Mouse (Mus musculus) heart, postnatal 0 days (tissue): ENCODE measurements around the gene Astn2.

Experiments
- CTCF ChIP-seq: IDR thresholded peaks from 2 replicates; pipeline ENCODE4 v1.5.1; 2016; ENCODE audit warnings: antibody characterized with exemption, control low read depth, low read depth
- EP300 ChIP-seq: IDR thresholded peaks from 2 replicates; pipeline ENCODE4 v1.6.1; 2016; ENCODE audit warnings: antibody characterized with exemption, low read depth

DNA sequence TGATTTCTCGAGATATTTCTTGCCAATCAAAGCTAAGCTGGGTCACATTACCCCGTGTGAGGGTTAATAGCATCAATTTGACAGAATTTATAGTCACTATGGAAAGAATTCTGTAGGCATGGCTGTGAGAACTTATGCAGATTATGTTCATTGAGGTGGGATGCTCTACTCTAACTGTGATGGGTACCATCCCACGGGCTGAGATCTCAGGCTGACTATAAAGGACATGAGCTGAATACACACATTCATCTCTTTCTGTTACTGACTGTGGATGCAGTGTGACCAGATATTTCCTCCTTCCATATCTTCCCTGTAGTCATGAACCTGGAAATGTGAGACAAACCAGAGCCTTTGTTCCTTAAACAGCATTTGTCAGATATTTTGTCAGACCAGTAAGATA, 639.1 kb downstream of the Astn2 start:
- no peak for TF ChIP-seq EP300
- TF ChIP-seq CTCF = no peak
